Mouse (Mus musculus) lung, embryonic 14.5 days (tissue): ENCODE data around the gene Cep112. TPM values are rescaled to one million over a fixed set of nuclear protein-coding genes. Genes with fewer than 3 reads are reported as not detected.
A peak's percentile ranks its signal among the peaks of the same experiment; 100 is the strongest.

ENCODE experiments used
- ATAC-seq: fragments of 200-750 bp; cut with Nextera tagmentation; 2 replicates; pipeline ENCODE4 v1.8.0; 2017; ENCODE audit warnings: mild to moderate bottlenecking, moderate TSS enrichment, moderate library complexity; ENCODE audit not compliant: insufficient read depth
- DNase-seq: peaks from one replicate; pipeline ENCODE4 v3.0.0-alpha.2; 2015
- H3K27ac ChIP-seq: fragments of 300-500 bp; sonication (generic); 2 replicates; pipeline ENCODE4 v1.5.1; 2014; ENCODE audit warnings: low read depth, mild to moderate bottlenecking, moderate library complexity
- H3K27me3 ChIP-seq: fragments of 300-500 bp; sonication (generic); 2 replicates; pipeline ENCODE4 v1.6.1; 2014; ENCODE audit warnings: low read length, control low read depth; ENCODE audit not compliant: insufficient read depth
- H3K36me3 ChIP-seq: fragments of 300-500 bp; sonication (generic); 2 replicates; pipeline ENCODE4 v1.6.1; 2014; ENCODE audit warnings: control low read depth; ENCODE audit not compliant: insufficient read depth
- H3K4me1 ChIP-seq: fragments of 300-500 bp; sonication (generic); 2 replicates; pipeline ENCODE4 v1.6.1; 2014; ENCODE audit warnings: antibody characterized with exemption, control low read depth; ENCODE audit not compliant: insufficient read depth
- H3K4me2 ChIP-seq: fragments of 300-500 bp; sonication (generic); 2 replicates; pipeline ENCODE4 v1.6.1; 2014; ENCODE audit warnings: mild to moderate bottlenecking
- H3K4me3 ChIP-seq: fragments of 300-500 bp; sonication (generic); 2 replicates; pipeline ENCODE4 v1.5.1; 2014; ENCODE audit warnings: low read depth, low read length
- H3K9ac ChIP-seq: fragments of 300-500 bp; sonication (generic); 2 replicates; pipeline ENCODE4 v1.6.1; 2014
- H3K9me3 ChIP-seq: fragments of 300-500 bp; sonication (generic); 2 replicates; pipeline ENCODE4 v1.6.1; 2016; ENCODE audit warnings: low read depth, low read length, control low read depth
- CTCF ChIP-seq: IDR thresholded peaks from 2 replicates; pipeline ENCODE4 v1.5.1; 2016; ENCODE audit warnings: antibody characterized with exemption, low read depth
- WGBS: fragments of 180-500 bp; shearing (Covaris S2); extraction: QIAGEN DNeasy Blood & Tissue Kit; methylation state at CpG from one replicate; pipeline ENCODE4 v1.1.7; 2014; 5-methylcytosine and 5-hydroxymethylcytosine counted together
- polyA plus RNA-seq: library from polyadenylated mRNA; unstranded; fragments of >200 nt; fragmentation: Nextera tagmentation; extraction: Ambion mirVana; gene quantifications from 2 replicates; pipeline ENCODE4 v1.2.1, GENCODE M21; 2014

Cep112 gene
- polyA plus RNA-seq, 1 experiment from 2014 or later, result 20.2 TPM

DNA sequence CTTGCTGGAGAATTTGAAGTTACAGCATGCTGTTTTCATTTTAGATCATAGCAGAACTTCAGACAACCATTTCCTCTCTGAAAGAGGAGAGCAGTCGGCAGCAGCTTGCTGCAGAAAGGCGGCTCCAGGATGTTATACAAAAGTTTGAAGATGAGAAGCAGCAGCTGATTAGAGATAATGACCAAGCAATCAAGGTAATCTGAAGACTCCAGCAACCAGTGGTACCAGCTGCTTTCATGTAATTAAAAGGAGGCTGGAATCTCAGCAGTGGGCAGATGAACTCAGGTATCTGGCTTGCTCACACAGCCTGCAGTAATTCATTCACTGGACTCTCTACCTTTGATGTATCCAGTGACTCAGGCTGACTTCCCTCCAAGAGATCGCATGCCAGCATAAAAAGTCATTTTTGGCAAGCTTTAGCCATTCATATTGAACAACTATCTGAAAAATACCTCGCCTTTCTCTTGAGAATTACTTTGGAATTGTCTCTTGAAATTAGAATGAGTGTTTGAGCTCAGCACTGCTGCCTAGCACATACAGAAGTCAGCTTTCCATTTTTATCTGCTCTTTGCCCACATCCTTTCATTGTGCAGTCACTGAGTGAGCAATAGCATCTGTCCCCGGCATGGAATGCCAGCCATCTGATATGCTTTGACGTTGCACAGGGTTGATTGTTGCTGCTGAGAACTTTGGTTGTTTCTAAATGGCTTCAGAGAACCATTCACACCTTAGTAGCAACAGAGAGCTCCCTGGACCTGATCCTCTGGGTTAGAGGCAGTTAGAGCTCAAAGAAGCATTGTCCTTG is 332.8 kb downstream of the Cep112 start:
- Histone ChIP-seq H3K4me3 (no peak overlapping the region), H3K4me1 (0 out of 2 replicates have a peak, but pooled peaks cover 3% of the 10 kb centered on the region), H3K9me3 (no peaks in the 10 kb centered on the region), H3K9ac (no peak overlapping the region), H3K36me3 (peaks cover 4% of the 10 kb centered on the region; the same call in 1 of the 2 replicates), H3K4me2 (no peak overlapping the region), H3K27me3 (no peaks in the 10 kb centered on the region), H3K27ac (peak overlapping the region; percentile 9; the same call in 1 of the 2 replicates)
- 40% methylated on average over 6 of the region's 6 CpGs for WGBS
- TF ChIP-seq CTCF, result no peak
- no peak for ATAC-seq
- no peak for DNase-seq

DNA sequence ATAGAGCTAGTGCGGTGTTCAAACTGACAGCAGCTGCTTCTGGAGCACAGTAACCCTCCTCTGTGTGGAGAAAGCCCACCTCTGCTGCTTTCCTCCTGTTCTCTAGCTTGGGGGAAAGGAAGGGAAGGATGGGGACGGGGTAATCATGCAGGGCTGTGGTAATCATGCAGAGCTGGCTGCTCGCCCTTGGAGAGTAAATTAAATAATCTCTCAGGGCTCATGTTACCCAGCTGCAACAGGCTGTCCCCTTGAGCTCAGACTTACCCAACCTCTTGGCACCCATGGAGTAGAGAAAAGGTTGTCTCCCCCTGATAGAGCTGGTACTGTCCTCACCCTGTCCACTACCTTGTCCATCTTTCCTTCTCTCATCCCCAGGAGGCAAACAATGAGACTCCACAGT is 345.1 kb downstream of the Cep112 start:
- WGBS, result 47% methylated on average over 3 of the region's 3 CpGs
- DNase-seq (no peak), ATAC-seq (no peak)
- no peak overlapping the region for H3K27ac ChIP-seq
- TF ChIP-seq CTCF, result no peak
- no peaks in the 10 kb centered on the region for H3K36me3 ChIP-seq
- H3K9me3 ChIP-seq, result no peaks in the 10 kb centered on the region
- no peak overlapping the region for H3K4me2 ChIP-seq
- no peak overlapping the region for H3K4me3 ChIP-seq
- H3K27me3 ChIP-seq, result no peaks in the 10 kb centered on the region
- H3K4me1 ChIP-seq, result 0 out of 2 replicates have a peak, but pooled peaks cover 5% of the 10 kb centered on the region
- H3K9ac ChIP-seq, result no peak overlapping the region

DNA sequence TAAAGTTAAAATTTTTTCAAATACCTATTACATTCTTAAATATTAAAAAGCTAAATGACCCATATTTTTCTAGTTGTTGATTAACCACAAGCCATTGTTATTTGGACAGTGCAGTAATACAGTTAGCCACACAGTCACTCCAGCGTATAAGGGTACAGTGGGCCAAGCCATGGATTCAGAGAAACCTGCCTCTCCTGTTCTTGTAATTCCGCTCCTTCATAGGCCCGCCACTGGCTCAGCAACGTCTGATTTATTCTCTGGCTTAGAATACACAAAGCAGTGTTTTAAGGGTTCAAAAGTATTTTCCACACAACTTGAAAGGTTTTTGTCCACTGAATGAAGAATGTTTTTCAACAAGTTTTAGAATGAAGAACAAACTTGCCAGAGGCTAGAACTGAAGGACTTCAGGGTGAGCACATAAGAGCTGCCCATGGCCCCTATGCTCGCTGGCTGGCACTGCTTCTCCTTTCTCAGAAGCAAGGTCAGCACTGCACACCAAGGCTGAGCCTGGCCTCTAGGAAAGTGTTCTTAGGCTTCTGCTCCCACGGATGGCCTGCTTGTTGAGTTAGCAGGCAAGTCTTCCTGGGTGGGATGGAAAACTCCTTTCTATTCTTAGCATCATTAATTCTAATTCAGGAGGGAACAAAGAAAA is 349.2 kb downstream of the Cep112 start:
- ATAC-seq, result peak; percentile 75
- 0 out of 2 replicates have a peak overlapping the region, but pooled peaks have one; percentile 6 for H3K27ac ChIP-seq
- DNase-seq, result peak; percentile 41
- H3K4me2 ChIP-seq, result no peak overlapping the region
- 62% methylated on average over 6 of the region's 6 CpGs for WGBS
- no peaks in the 10 kb centered on the region for H3K36me3 ChIP-seq
- H3K9me3 ChIP-seq, result no peaks in the 10 kb centered on the region
- no peak overlapping the region for H3K4me3 ChIP-seq
- TF ChIP-seq CTCF, result peak; percentile 18; the same call in 1 of the 2 replicates
- H3K4me1 ChIP-seq, result 0 out of 2 replicates have a peak, but pooled peaks cover 5% of the 10 kb centered on the region
- no peaks in the 10 kb centered on the region for H3K27me3 ChIP-seq
- no peak overlapping the region for H3K9ac ChIP-seq

DNA sequence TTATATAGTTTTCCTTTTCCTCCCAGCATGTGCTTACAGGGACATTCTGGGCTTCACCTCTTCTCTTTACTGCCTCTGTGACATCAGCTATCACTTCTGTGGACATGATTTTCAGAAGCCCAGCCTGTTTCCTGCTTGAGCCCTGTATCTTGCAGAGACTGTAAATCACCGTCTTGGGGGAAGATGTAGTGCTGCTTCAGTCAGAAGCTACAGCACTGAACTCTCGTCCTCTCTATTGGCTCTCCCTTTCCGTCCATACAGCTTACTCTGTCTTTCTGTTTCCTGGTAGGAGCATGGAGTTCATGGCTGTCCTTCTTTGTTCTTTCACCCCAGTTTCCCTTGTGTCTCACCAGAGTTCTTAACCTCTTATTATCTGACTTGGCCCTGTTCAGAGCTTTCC is 352.2 kb downstream of the Cep112 start:
- WGBS, result 36% methylated on average over 3 of the region's 3 CpGs
- no peak overlapping the region for H3K27ac ChIP-seq
- no peak for TF ChIP-seq CTCF
- DNase-seq (no peak), ATAC-seq (no peak)
- H3K9me3 ChIP-seq, result no peaks in the 10 kb centered on the region
- no peak overlapping the region for H3K4me2 ChIP-seq
- no peak overlapping the region for H3K4me3 ChIP-seq
- no peaks in the 10 kb centered on the region for H3K27me3 ChIP-seq
- no peaks in the 10 kb centered on the region for H3K36me3 ChIP-seq
- no peaks in the 10 kb centered on the region for H3K4me1 ChIP-seq
- H3K9ac ChIP-seq, result no peak overlapping the region

DNA sequence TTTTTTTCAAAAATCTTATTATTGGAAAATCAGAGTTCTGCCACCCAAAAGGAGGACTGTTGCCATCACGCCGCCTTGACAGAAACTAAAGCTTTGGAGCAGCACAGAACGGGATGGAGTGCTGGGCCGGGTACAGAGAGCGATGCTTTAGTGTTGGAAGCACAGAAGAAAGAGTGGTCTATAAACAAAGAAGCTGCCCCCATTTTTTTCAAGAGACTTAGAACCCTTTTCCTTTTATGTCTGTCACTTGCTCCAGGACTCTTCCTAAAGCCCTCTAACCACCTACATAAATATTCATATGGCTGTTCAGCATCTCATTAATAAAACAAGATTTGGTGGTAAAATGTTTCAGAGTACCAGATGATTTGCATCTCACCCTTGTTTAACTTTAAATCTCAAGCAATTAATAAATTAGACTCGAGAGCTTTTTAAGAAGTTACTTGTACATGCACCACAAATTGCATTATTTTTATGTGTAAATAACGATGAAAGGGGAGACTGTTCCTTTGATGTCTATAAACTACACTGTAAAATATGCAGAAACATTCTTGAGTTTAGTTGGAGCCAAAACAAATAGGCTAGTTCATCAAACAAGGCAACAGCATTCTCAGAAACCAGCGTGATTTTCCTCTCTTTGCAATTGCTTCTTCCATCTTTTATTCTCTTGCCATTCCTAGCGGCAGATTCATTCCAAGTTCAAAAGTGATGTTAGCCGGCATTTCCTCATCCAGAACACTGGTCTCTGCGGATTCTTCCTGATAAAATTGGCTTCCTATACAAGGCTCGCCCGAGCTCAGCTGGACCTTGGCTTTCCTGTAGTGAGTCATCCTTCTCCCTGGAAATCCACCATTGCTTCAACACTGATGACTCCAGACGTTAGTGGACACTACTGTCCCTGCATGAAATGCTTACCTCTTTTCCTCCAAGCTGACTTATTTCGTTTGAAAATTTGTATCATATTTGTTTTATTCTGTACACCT is 355.6 kb downstream of the Cep112 start:
- H3K9ac ChIP-seq, result no peak overlapping the region
- no peaks in the 10 kb centered on the region for H3K36me3 ChIP-seq
- 73% methylated on average over 15 of the region's 15 CpGs for WGBS
- no peak overlapping the region for H3K4me3 ChIP-seq
- no peaks in the 10 kb centered on the region for H3K4me1 ChIP-seq
- DNase-seq (no peak), ATAC-seq (no peak)
- H3K4me2 ChIP-seq, result no peak overlapping the region
- no peak overlapping the region for H3K27ac ChIP-seq
- H3K9me3 ChIP-seq, result no peaks in the 10 kb centered on the region
- TF ChIP-seq CTCF, result no peak
- H3K27me3 ChIP-seq, result no peaks in the 10 kb centered on the region

DNA sequence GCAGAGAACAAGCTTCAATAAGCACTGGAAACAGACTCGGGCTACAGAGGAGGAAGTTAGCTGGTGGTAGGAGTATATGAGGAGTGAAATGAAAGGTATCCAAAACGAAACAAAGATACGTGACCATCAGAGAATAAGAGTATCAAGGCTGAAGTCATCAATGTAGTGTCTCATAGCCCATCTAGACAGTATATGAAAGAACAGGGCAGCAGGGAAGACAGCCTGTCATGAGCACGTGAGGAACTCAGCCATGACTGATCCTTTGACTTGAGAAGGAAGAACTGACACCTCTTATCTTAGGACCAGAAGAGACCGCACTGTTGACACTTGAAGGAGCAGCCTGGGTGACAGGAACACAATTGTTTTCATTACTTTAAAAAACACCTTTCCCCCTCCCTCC is 373.4 kb downstream of the Cep112 start:
- no peak overlapping the region for H3K4me3 ChIP-seq
- 52% methylated on average over 5 of the region's 5 CpGs for WGBS

More for the DNA sequence above, 373.4 kb downstream of the Cep112 start:
- Histone ChIP-seq H3K27me3 (no peaks in the 10 kb centered on the region), H3K9me3 (no peaks in the 10 kb centered on the region), H3K27ac (no peak overlapping the region), H3K9ac (no peak overlapping the region), H3K4me2 (no peak overlapping the region), H3K36me3 (no peaks in the 10 kb centered on the region), H3K4me1 (no peaks in the 10 kb centered on the region)
- ATAC-seq (no peak), DNase-seq (no peak)
- no peak for TF ChIP-seq CTCF
